In genomic region chr10:76627714-76628113, GRCm38 (mm10) we compare ENCODE assay signal across 15 mouse cellular contexts. TPM values are rescaled to one million over a fixed set of nuclear protein-coding genes. Genes with fewer than 3 reads are reported as not detected.
"Had no signal": no experiment of that assay in that cellular context is flagged by ENCODE, and none has a peak within 500 bp of the region (broad histone marks: within the 10 kb centered on the region; RNA-seq: fewer than 3 reads in every experiment).

No protein-coding gene starts in this region.

- H3K9ac ChIP-seq: kidney, embryonic 15.5 days; limb, embryonic 13.5 days; liver, embryonic 14.5 days; neural tube, embryonic 15.5 days had no signal

- H3K4me3 ChIP-seq: kidney, embryonic 15.5 days; limb, embryonic 13.5 days; midbrain, embryonic 10.5 days; myocyte; neural tube, embryonic 15.5 days had no signal

- H3K4me2 ChIP-seq: kidney, embryonic 15.5 days; limb, embryonic 13.5 days; neural tube, embryonic 15.5 days had no signal

- DNase-seq: kidney, adult 2 months; kidney, postnatal 14 days; left cerebral cortex, postnatal 4 days; midbrain, embryonic 14.5 days; spleen, adult 18-20 months; thymus, adult 18-20 months; thymus, postnatal 14 days had no signal

- H3K36me3 ChIP-seq: kidney, embryonic 15.5 days; limb, embryonic 13.5 days; midbrain, embryonic 10.5 days; neural tube, embryonic 15.5 days had no signal

- H3K27me3 ChIP-seq: limb, embryonic 13.5 days; neural tube, embryonic 15.5 days had no signal

- H3K27ac ChIP-seq: kidney, embryonic 15.5 days; limb, embryonic 13.5 days; liver, embryonic 14.5 days; midbrain, embryonic 10.5 days; neural tube, embryonic 15.5 days had no signal

- H3K9me3 ChIP-seq: kidney, embryonic 15.5 days; limb, embryonic 13.5 days; midbrain, embryonic 10.5 days; neural tube, embryonic 15.5 days had no signal

RNA-seq across cellular contexts. Expression of gene Ftcd, which starts 52.3 kb away (rescaled TPM):
- polyA plus RNA-seq: large intestine, adult 2 months; midbrain, embryonic 10.5 days; midbrain, embryonic 14.5 days; myocyte; neural tube, embryonic 11.5 days had no signal
